Mouse (Mus musculus): ENCODE measurements around the gene Kcnmb4. TPM values are rescaled to one million over a fixed set of nuclear protein-coding genes. Genes with fewer than 3 reads are reported as not detected.

The Kcnmb4 gene
- not detected for total RNA-seq (2021)
- long read RNA-seq, experiment 1 = 0 reads
- long read RNA-seq, experiment 2 = 0 reads

- intact Hi-C loops (cut with DNase I) = no loop called here
- no peak for DNase-seq
Measured at GRCm38 (mm10) chr10:116473759-116474549, at the start of gene Kcnmb4. TSS of gene Kcnmb4 (minus strand) at chr10:116473878.

GRCm38 (mm10) chr10:116519588-116519987 lies 45.9 kb upstream of the Kcnmb4 start:
- intact Hi-C loops (cut with DNase I) = no loop called here

GRCm38 (mm10) chr10:116515590-116515989 lies 41.9 kb upstream of the Kcnmb4 start:
- intact Hi-C loops (cut with DNase I) = no loop called here
- no peak for DNase-seq

More at GRCm38 (mm10) chr10:116519588-116519987, 45.9 kb upstream of the Kcnmb4 start:
- DNase-seq = no peak

GRCm38 (mm10) chr10:116515158-116515557 lies 41.5 kb upstream of the Kcnmb4 start:
- intact Hi-C loops (cut with DNase I) = no loop called here
- no peak for DNase-seq

DNA sequence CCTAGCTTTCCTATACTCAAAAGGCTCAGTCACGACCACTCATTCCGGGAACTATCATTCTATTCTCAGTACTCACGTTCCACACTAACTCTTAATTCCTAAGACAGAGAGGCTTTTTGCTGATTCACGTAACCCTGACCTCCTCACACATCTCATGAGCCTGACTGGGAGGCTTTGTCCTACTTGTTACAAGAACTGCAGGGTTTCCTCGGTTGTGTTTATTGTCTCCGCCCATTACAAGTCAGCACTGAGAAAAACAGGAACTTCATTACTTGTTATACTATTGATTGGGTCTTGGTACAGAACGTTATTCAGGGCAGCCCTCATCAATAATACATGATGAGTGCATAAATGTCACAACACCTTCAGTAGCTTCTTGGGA lies 39.6 kb upstream of the Kcnmb4 start:
- intact Hi-C loops (cut with DNase I) = no loop called here
- no peak for DNase-seq

- intact Hi-C loops (cut with DNase I) = no loop called here
- DNase-seq = no peak
Measured at GRCm38 (mm10) chr10:116512521-116513253, 39.0 kb upstream of the Kcnmb4 start.

GRCm38 (mm10) chr10:116505303-116506014 lies 31.8 kb upstream of the Kcnmb4 start:
- no peak for DNase-seq
- intact Hi-C loops (cut with DNase I) = no loop called here

- no peak for DNase-seq
- intact Hi-C loops (cut with DNase I) = no loop called here
Measured at GRCm38 (mm10) chr10:116492768-116493167, 19.1 kb upstream of the Kcnmb4 start.

DNA sequence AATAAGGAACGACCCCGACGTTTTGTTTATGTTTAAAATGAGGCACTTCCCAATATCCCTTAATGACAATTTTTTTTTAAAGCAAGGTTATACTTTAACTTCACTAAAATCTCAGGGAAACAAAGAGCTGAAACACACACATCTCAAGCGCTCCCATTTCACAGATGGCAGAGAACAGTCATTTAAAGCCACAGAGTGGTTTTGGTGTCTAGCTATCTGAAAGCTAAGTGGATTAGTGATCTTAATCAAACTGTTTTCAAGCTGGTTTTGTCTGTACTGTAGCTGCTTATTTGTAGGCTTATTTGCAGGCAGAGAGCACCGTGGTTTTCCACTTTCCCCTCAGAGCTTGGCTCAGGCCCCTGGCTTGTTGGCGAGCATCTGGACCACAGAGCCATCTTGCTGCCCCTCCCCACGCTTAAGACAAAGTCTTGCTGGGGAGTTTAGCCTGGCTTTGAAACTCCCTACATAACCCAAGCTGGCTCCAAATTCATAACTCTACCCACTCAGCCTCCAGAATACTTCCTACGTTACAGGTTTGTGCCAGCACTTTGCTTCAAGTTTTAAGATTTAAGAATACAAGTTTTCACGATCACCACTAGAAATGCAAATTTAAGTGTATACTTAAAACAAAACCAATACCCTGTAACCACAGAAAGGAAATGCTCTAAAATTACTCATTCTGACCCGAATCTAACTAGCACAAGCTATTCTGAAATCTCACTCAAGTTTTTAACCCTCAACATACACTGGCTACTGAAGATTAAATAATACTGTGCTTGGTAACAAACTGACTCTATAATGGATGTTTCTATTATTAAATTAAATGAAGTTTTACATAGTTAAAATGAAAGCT lies 13.4 kb upstream of the Kcnmb4 start:
- DNase-seq = no peak
- intact Hi-C loops (cut with DNase I) = no loop called here

GRCm38 (mm10) chr10:116481917-116482316 lies 8.2 kb upstream of the Kcnmb4 start:
- intact Hi-C loops (cut with DNase I) = no loop called here
- no peak for DNase-seq

DNA sequence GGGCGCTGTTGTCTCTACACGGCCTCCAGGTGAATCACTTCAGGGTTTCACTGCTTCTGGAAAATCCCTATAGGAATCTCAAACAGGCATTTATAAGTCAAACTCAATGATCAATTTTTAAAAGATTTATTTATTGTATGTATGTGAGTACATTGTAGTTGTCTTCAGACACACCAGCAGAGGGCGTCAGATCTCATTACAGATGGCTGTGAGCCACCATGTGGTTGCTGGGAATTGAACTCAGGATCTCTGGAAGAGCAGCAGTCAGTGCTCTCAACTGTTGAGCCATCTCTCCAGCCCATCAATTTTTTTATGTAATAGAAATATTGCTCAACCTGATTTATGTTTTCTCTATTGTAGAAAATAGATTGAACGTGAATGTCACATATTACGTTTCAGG lies 7.3 kb upstream of the Kcnmb4 start:
- intact Hi-C loops (cut with DNase I) = no loop called here
- no peak for DNase-seq

DNA sequence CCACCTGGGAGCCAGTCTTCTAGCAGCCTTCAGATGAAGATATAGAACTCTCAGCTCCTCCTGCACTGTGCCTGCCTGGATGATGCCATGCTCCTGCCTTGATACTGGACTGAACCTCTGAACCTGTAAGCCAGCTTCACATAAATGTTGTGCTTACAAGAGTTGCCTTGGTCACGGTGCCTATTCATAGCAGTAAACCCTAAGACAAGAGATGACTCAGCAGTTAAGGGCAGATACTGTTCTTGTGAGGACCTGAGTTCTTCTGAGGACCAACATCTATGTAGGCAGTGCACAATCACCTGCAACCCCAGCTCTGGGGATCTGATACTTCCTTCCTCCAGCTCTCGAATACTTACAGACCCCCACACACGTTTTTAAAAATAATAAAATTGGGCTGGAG lies 2.9 kb upstream of the Kcnmb4 start:
- DNase-seq = no peak
- intact Hi-C loops (cut with DNase I) = no loop called here

DNA sequence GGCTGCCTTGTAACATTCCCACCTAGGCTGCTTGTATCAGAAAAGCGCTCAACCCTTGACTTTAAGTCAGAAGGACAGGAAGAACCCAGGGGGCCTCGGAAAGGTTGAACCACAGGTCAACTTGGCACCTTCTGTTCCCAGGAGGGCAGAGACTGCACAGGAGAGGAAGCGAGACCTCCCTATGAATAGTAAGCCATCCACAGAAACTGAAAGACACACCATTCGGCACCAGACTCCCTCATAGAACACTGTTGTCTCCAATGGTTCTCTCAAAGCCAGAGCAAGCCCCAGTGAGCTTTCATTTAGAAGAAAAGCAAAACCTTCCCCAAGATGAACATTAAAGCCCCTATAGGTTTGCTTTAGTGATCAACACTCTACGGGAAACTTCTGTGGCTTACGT lies 2.0 kb upstream of the Kcnmb4 start:
- intact Hi-C loops (cut with DNase I) = no loop called here
- DNase-seq = no peak

DNA sequence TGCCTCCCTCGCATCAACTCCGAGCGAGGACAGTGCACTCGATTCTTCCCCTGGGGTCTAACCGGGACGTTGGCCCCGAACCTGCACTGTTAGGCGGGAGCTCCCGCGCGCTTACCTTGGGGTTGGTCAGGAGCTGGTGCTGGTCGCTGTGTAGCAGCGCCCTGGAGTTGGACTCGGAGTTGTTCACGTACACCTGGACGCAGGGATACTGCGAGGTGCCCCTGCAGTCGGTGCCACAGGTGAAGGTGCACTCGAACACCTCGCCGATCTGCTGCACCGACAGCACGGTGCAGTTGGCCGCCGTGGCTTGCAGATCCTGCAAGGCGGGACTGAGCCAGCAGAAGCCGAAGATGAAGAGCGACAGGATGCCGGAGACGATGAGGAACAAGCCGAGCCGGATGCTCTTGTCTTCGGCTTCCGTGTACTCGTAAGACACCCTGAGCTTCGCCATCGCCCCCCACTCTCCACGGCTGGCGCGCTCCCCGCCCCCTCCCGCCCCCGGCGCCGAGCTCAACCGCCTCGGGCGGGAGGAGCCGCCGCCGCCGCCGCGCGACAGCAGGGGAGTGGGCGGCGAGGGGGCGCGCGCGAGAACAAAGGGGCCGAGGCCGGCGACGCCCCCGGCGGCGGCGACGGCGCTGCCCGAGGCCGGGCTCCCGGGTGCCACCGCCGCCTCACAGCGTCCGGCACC lies 463 bp downstream of the Kcnmb4 start:
- no peak for DNase-seq

DNA sequence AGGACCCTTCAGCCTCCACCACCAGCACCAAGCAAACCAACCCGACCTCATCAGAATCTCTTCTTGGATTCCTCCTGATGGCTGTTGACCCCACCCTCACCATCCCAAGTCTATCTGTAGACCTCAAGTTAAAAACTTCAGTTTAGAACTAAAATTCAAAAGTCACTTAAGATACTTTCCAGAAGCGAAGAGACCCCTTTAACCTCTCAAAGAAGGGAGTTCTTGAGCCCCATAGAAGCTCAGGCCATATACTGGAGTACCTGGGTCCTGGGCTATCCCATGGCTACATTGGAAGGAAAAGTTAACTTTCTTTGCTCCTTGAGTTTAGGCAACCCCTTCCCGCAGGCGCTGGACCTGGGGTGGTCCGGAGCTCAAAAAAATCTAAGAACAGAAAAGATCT lies 1.1 kb downstream of the Kcnmb4 start:
- no peak for DNase-seq
- intact Hi-C loops (cut with DNase I) = no loop called here

More for the DNA sequence above, 463 bp downstream of the Kcnmb4 start:
- intact Hi-C loops (cut with DNase I) = no loop called here

DNA sequence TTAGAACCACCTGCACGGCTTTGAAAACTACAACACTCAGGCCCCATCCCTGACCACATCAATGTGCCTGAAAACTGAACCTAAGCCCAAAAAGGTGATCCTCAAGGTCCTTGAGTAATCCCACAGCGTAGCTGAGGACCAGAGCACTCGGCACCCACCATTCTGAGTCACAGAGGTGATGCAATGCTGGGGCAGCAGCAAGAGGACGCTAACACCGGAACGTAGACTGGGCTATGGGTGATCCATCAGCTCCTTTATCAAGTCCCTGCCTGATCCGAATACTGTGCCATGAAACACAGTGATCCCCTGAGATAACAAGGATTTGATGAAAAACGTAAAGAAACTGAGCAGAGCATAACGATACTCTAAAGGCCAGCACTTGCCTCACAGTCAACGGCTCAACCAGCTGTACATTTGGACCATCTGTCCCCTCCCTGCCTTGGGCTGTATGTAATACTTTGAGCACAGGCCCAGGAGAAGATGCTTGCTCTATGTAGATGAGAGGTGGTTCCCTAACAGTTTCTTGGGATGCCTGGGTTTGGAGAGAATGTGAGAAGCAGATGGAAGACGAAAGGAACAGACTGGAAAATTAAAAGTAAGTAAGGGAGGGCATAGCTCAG lies 3.3 kb downstream of the Kcnmb4 start:
- DNase-seq = no peak
- intact Hi-C loops (cut with DNase I) = no loop called here

DNA sequence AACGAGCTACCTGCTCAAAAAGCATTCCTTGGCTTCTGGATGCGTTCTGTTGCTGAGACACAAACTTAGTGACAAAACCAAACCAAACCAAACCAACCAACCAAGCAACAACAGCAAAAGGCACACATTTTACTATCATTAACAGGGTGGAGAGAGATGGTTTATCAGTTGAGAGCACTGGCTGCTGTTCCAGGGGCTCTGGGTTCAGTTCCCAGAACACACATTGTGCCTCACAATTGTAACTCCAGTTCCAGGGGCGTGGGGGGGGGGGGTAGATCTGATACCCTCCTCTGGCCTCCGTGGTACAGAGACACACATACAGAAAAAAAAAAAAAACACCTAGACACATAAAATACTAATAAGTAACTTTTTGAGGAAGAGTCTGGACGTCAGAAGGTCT lies 5.6 kb downstream of the Kcnmb4 start:
- DNase-seq = no peak
- intact Hi-C loops (cut with DNase I) = no loop called here

GRCm38 (mm10) chr10:116463753-116464345 lies 9.8 kb downstream of the Kcnmb4 start:
- intact Hi-C loops (cut with DNase I) = no loop called here
- no peak for DNase-seq

GRCm38 (mm10) chr10:116461443-116461842 lies 12.2 kb downstream of the Kcnmb4 start:
- DNase-seq = no peak
- intact Hi-C loops (cut with DNase I) = no loop called here
